Mouse (Mus musculus) brain, adult 10 weeks (tissue): ENCODE data around the gene C2cd2. TPM values are rescaled to one million over a fixed set of nuclear protein-coding genes. Genes with fewer than 3 reads are reported as not detected.

ENCODE experiments used
- polyA plus RNA-seq: library from polyadenylated mRNA; stranded (reverse); fragments of 350-450 nt; fragmentation: Illumina TruSeq; extraction: RNeasy Lipid Tissue Mini Kit (QIAGEN cat#74804); gene quantifications from one replicate; pipeline ENCODE4 v1.2.3, GENCODE M21; 2015; ENCODE audit warnings: low read depth, low replicate concordance

The C2cd2 gene
- polyA plus RNA-seq = 9.5 TPM

DNA sequence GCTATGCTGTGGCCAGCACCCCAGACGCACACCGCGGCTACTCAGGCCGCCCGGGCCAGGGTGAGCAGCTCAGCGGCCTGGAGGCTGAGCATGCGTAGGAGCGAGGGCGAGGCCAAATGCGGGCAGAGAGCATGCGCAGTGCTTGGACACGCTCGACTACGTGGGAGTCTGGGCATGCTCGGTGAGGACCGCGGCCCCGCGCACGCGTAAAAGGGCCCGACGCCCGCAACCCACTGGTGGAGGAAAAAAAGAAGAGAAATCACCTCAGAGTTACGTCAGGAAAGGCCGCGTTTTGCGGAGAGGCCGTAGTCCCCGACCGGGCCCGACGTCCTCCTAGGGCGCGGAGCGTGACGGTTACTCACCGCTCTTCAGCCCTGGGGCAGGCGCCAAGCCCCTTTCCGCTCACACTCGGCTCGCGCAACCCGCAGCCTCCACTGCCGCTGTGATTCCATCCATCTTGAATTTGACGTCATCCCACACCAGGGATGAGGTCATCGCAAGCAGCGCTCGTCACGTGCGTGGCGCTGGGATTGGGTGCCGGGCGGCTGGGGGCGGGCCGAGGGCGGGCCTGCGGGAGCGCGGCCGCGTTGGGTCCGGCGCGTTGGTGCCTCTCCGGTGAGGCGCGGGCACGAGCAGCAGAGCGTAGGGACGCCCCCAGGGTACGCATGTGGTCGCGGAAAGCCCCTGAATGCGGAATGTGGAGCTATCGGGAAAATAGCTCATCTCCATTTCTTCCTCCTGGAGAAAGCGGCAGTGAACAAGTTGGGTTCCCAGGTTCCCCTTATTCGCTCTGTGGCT, at the start of gene C2cd2, which contains the start of gene Zbtb21:
Gene C2cd2 (minus strand): TSS at position 448 of the 798 bp plus-strand sequence.
Gene Zbtb21 (minus strand): TSS at position 472 of the 798 bp plus-strand sequence.

GRCm38 (mm10) chr16:97996616-97997382, 34.4 kb upstream of the C2cd2 start, which contains the start of gene B230307C23Rik:
Gene B230307C23Rik, plus strand, starts transcription at chr16:97997315.

GRCm38 (mm10) chr16:97851741-97852319, 110.6 kb downstream of the C2cd2 start, which contains the start of gene Prdm15:
Gene Prdm15, minus strand, starts transcription at chr16:97851850.

Other genes with a start within 250 kb of the C2cd2 start
- gene Ripk4, start 198.8 kb downstream of the C2cd2 start, polyA plus RNA-seq = 0.43 TPM
- 9.8 TPM for gene Prdm15, start 110.7 kb downstream of the C2cd2 start, polyA plus RNA-seq
- 15.3 TPM for gene Zbtb21, start within 50 bp of the C2cd2 start, polyA plus RNA-seq
- 20.1 TPM for gene B230307C23Rik, start 34.7 kb upstream of the C2cd2 start, polyA plus RNA-seq
- 5.7 TPM for gene A630089N07Rik, start 119.9 kb upstream of the C2cd2 start, polyA plus RNA-seq